Mouse (Mus musculus) CD8-positive naive resting alpha-beta T cell, adult 2 months (primary cell): Measurements from ENCODE around the gene Kyat3.
A peak's percentile ranks its signal among the peaks of the same experiment; 100 is the strongest.

Experiments used
- DNase-seq, 2 experiments: peaks; one replicate each; pipeline ENCODE4 v3.0.0; 2022; ENCODE audit warnings: low read depth in 2 of 2, low spot score in 2 of 2

Gene Kyat3

GRCm38 (mm10) chr3:142745076-142745475 is 44.2 kb downstream of the Kyat3 start:
- no peak for DNase-seq

- no peak for DNase-seq
These were observed 46.8 kb downstream of the Kyat3 start for GRCm38 (mm10) chr3:142747673-142748072.

GRCm38 (mm10) chr3:142749131-142749530 is 48.3 kb downstream of the Kyat3 start:
- no peak for DNase-seq

- no peak for DNase-seq
These were observed 54.4 kb downstream of the Kyat3 start for GRCm38 (mm10) chr3:142755132-142755867.

GRCm38 (mm10) chr3:142757841-142758240 is 57.0 kb downstream of the Kyat3 start:
- DNase-seq: no peak

- DNase-seq: no peak
These were observed 57.7 kb downstream of the Kyat3 start for GRCm38 (mm10) chr3:142758593-142758992.

- no peak for DNase-seq
These were observed 59.5 kb downstream of the Kyat3 start for GRCm38 (mm10) chr3:142760356-142760755.

GRCm38 (mm10) chr3:142764995-142765777 is 64.3 kb downstream of the Kyat3 start, which contains the start of gene Gtf2b:
Gene Gtf2b, plus strand, starts transcription at chr3:142765045.
- DNase-seq: peak; percentile 91

GRCm38 (mm10) chr3:142765778-142766165 is 64.9 kb downstream of the Kyat3 start:
- no peak for DNase-seq

- DNase-seq: no peak
These were observed 67.6 kb downstream of the Kyat3 start for GRCm38 (mm10) chr3:142768498-142768897.

- no peak for DNase-seq
These were observed 69.7 kb downstream of the Kyat3 start for GRCm38 (mm10) chr3:142770518-142770917.

- no peak for DNase-seq
These were observed 72.8 kb downstream of the Kyat3 start for GRCm38 (mm10) chr3:142773538-142774191.

GRCm38 (mm10) chr3:142777227-142777626 is 76.4 kb downstream of the Kyat3 start:
- no peak for DNase-seq

- DNase-seq: no peak
These were observed 85.7 kb downstream of the Kyat3 start for GRCm38 (mm10) chr3:142786423-142787072.

GRCm38 (mm10) chr3:142795587-142795986 is 94.7 kb downstream of the Kyat3 start:
- DNase-seq: no peak
